Mouse (Mus musculus) adipocyte (in vitro differentiated cells): ENCODE data around the gene P2rx7.

Experiments
- DNase-seq: peaks from one replicate; pipeline ENCODE4 v3.0.0-alpha.2; 2016; ENCODE audit warnings: low spot score

P2rx7 gene

DNA sequence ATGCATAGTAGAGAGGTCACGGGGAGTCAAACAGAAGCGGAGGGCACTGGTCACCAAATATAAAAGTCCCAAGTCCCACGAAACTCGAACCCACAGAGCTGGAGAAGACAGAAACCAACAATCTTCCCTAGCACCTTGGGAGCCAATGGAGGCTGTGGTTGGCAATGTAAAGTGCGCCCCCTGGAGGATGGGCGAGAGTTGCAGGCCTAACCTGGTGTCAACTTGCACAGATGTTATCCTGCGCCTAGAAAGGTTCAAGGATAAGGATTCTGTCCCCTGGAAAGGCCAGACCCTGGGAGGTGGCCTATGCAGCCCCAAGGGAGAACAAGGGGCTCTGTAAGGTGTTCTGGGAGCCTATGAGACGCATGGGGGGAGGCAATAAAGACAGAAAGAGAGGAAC, 87.6 kb downstream of the P2rx7 start:
- peak; percentile 58 for DNase-seq

DNA sequence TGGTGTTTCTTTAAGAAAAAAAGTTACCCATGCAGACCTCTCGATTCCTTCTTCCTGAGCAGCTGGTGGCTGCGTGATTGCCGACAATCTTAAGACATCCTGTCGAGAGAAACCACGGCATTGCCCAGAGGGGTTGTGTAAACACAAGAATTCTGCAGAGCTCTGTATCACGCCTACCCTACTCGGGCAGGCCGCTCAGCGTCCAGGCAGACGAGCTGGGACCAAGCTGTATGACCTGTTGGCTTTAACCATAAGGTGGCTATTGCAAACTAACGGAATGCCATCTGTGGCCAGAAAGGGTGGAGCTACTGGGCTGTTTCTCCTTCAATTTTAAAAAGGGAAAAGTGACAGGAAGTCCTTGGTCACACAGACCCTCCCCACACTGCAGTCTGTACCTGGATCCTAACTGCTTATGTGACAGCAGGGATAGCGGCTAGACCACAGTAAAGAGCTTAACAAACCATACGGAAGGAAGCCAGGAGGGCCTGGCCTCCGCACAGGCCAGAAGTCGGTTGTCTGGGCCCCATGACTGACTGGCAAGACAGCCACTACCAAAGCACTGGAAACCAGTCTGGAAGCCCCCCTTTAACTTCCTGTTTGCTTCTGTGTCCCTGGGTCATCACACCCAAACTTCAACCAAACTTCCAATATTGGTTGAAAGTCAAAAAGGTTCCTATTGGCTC, 88.4 kb downstream of the P2rx7 start:
- peak; percentile 33 for DNase-seq

DNA sequence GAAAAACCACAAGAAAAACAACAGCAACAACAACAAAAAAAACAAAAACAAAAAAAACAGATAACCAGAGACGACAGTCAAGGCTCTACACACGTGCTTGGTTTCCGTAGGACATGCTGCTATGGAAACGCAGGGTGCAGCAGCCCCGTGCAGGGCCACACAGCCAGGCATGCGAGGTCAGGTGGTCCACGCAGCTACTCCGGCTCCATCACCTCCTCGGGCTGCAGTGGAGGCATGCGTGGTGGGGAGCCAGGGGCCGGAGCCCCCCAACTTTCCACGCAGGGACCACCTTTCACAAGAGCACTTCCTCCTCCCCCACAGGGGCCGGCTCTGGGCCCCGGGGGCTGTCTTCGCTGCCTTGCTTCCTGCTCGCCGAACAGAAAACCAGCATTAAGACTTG, 90.2 kb downstream of the P2rx7 start:
- no peak for DNase-seq

DNA sequence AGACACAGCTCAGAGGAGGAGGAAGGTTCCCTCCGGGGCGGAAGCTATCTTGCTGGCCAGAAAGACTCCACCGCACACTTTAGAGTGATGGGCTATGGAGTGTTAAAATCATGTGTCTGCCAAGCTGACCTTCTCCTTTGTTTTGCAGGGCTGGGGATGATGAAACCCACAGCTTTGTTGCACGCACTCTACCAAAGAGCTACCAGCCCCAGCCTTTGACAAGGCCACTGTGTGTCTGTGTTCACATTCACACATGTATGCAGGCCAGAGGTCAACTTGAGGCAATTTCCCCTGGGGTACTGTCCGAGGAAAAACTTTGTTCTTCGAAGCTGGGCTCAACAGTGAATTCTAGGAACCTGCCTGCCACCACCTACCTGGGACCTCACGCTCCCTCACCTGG, 92.1 kb downstream of the P2rx7 start:
- peak; percentile 54 for DNase-seq

DNA sequence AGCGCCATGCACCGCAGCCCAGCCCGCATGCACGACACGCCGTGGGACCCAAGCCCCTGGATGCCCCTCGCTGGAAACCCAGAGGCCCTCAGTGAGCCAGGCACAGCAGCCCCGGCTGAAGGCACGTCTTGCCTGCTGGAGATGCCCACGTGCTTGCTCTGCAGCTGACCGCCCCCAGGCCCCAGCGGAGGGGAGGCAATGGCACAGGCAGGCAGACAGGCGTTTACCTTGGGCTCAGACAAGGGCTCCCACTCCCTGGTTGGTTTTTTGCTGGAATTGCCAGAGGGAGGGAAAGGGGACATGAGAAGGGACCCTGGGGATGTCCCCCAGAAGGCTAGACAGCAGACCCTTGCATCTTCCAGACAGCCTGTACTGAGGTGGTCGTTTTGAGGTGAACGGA, 93.0 kb downstream of the P2rx7 start:
- DNase-seq: no peak
